Mouse (Mus musculus) midbrain, embryonic 11.5 days (tissue): ENCODE results near the gene Sbno2. TPM values are rescaled to one million over a fixed set of nuclear protein-coding genes. Genes with fewer than 3 reads are reported as not detected.

Experiments
- ATAC-seq: fragments of 200-750 bp; cut with Nextera tagmentation; 2 replicates; pipeline ENCODE4 v1.8.0; 2017; ENCODE audit warnings: moderate TSS enrichment, moderate library complexity; ENCODE audit not compliant: low FRiP score
- DNase-seq: peaks from one replicate; pipeline ENCODE4 v3.0.0; 2015; ENCODE audit warnings: low spot score; ENCODE audit errors: missing footprints
- H3K27ac ChIP-seq: fragments of 300-500 bp; sonication (generic); 2 replicates; pipeline ENCODE4 v1.5.1; 2014; ENCODE audit warnings: low read depth, low read length
- H3K27me3 ChIP-seq: fragments of 300-500 bp; sonication (generic); 2 replicates; pipeline ENCODE4 v1.6.1; 2014; ENCODE audit warnings: mild to moderate bottlenecking, low read length, moderate library complexity, mixed read lengths; ENCODE audit not compliant: control insufficient read depth, insufficient read depth
- H3K36me3 ChIP-seq: fragments of 300-500 bp; sonication (generic); 2 replicates; pipeline ENCODE4 v1.6.1; 2014; ENCODE audit warnings: mild to moderate bottlenecking, low read length, moderate library complexity, mixed read lengths; ENCODE audit not compliant: control insufficient read depth, insufficient read depth
- H3K4me1 ChIP-seq: fragments of 300-500 bp; sonication (generic); 2 replicates; pipeline ENCODE4 v1.6.1; 2014; ENCODE audit warnings: low read length; ENCODE audit not compliant: control insufficient read depth, insufficient read depth
- H3K4me2 ChIP-seq: fragments of 300-500 bp; sonication (generic); 2 replicates; pipeline ENCODE4 v1.6.1; 2014; ENCODE audit warnings: mild to moderate bottlenecking, moderate library complexity
- H3K4me3 ChIP-seq: fragments of 300-500 bp; sonication (generic); 2 replicates; pipeline ENCODE4 v1.5.1; 2014; ENCODE audit warnings: low read depth, low read length
- H3K9ac ChIP-seq: fragments of 300-500 bp; sonication (generic); 2 replicates; pipeline ENCODE4 v1.6.1; 2014; ENCODE audit warnings: low read length
- H3K9me3 ChIP-seq: fragments of 300-500 bp; sonication (generic); 2 replicates; pipeline ENCODE4 v1.6.1; 2016; ENCODE audit warnings: low read length; ENCODE audit not compliant: control insufficient read depth
- WGBS: fragments of 180-500 bp; shearing (Covaris S2); extraction: QIAGEN DNeasy Blood & Tissue Kit; methylation state at CpG from one replicate; pipeline ENCODE4 v1.1.7; 2014; 5-methylcytosine and 5-hydroxymethylcytosine counted together
- polyA plus RNA-seq: library from polyadenylated mRNA; unstranded; fragments of >200 nt; fragmentation: Nextera tagmentation; extraction: Ambion mirVana; gene quantifications from 2 replicates; pipeline ENCODE4 v1.2.1, GENCODE M21; 2014

Sbno2 gene
- polyA plus RNA-seq, 1 experiment from 2014 or later = 7.0 TPM

DNA sequence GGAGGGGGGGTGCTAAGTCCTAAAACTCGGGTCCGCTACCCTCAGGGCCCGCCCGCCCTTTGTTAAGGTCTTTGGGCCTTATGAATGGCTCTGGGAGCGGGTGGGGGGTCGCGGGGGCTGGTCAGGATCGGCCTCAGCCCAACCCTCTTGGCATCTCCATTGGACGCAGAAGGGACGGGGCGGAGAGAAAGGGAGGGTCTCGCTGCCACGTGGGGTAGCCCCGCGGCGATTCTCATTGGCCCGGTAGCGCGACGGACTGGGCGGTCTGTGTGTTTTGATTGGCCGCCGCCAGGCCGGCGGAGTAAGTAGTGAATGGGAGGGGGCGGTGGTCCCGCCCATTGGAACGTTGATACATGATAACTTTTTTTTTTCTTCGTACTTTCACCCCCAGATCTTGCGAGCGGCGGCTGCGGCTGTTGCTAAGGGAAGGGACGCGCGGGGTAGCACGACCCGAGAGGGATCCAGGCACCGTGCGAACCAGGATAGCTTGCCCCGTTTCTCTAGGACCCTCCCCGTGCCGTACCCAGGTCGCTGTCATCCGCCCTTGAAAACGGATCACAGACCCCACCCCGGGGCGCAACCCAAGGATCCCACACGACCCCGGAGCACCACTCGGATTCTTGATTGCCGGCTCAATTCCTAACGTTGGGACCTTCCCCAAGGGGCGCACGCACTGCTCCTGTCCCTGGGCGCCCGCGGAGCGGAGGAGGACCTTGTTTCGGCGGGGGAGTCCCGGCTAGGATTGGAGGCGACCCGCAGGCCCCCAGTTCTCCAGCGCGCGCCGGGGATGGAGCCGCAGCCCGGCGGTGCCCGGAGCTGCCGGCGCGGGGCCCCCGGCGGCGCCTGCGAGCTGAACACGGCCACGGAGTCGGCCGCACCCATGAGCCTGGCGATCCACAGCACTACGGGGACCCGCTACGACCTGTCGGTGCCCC lies 44.2 kb upstream of the Sbno2 start:
- H3K4me3 ChIP-seq = peak overlapping the region; percentile 99
- DNase-seq (no peak), ATAC-seq (peak; percentile 83)
- peaks cover 39% of the 10 kb centered on the region for H3K4me1 ChIP-seq
- no peaks in the 10 kb centered on the region for H3K27me3 ChIP-seq
- peak overlapping the region; percentile 99 for H3K4me2 ChIP-seq
- WGBS = 1% methylated on average over 88 of the region's 88 CpGs
- H3K9me3 ChIP-seq = no peaks in the 10 kb centered on the region
- peaks cover 30% of the 10 kb centered on the region for H3K36me3 ChIP-seq
- peak overlapping the region; percentile 99 for H3K27ac ChIP-seq
- peak overlapping the region; percentile 100 for H3K9ac ChIP-seq

DNA sequence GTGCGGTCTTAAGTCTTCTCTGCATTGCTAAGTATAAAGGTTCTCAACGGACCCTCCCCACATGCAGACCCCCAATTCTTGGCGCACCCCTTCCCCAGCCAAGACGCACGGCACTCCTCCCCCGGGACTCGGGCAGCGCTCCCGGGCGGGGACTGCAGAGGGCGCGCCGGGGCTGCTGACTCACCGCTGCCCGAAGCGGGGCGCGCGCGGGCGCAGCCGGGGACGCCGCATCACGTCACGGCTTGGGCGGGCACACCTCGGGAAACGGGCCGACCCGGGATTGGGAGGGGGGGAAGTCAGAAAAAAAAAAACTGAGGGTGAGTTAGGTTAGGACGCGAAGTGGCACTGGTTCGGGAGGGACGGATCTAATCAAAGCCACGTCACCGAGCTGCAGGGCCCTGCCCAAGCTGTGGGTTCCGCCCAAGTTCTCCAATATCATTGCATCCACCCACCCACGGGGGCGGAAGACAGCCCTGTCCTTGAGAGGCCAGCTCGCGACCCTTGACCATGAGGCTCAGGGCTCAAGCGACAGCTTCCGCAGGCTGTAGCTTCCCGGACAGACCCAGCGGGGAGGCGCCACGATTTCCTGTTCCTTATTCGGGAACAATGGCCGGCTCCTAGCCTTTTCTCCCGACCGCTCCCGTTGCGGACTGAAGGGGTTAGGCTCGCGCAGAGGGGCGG lies 43.4 kb upstream of the Sbno2 start:
- H3K27me3 ChIP-seq = no peaks in the 10 kb centered on the region
- H3K4me2 ChIP-seq = peak overlapping the region; percentile 74
- peaks cover 22% of the 10 kb centered on the region for H3K36me3 ChIP-seq
- WGBS = under 1% methylated on average over 47 of the region's 57 CpGs
- peak overlapping the region; percentile 97 for H3K27ac ChIP-seq
- peak overlapping the region; percentile 100 for H3K9ac ChIP-seq
- peak; percentile 48 for ATAC-seq
- H3K4me1 ChIP-seq = peaks cover 31% of the 10 kb centered on the region
- H3K9me3 ChIP-seq = no peaks in the 10 kb centered on the region
- peak; percentile 99 for DNase-seq
- H3K4me3 ChIP-seq = peak overlapping the region; percentile 99

DNA sequence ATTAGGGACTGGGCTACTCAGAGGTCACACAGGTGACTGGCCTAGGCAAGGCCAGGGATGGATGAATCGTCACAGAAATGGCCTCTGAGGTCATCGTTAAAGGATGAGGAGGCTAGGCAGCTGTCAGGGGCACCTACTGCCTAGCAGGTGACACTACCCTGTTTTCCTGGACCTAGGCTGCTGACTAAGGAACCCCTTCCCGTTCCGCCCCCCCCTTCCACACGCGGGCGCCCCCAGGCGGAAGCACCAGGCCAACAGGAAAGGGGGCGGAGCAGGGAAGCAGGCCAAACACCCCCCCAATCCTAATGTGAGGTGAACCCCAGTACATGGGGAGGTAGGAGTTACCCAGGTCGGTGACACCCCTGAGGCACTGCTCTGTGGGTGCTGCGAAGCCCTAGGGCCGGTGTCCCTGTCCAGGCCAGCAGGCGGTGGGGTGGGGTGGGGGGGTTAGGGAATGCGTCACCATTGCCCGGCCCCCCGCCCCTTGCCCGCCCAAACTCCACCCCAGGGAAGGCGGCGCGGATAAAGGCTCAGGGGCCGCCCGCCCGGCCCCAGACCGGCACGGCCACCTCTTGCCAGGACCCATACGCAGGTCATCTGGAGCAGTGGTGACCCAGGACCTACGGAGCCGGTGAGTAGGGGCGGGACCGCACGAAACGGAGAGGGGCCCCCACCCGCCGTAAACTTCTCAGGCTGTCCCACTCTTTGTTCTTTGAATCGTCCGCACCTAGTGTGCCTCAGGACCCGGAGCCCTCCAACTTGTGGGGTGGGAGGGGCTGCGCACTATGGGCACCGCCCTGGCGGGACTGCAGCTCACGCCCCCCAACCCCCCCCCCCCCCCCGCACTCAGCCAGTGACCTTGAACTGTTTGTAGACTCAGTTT lies 42.6 kb upstream of the Sbno2 start, which contains the start of gene Midn:
TSS of gene Midn (plus strand) at position 554 of the 883 bp plus-strand sequence.
- peak within 1 kb of the TSS; percentile 74 for H3K4me2 ChIP-seq
- peaks cover 24% of the 10 kb centered on the region for H3K4me1 ChIP-seq
- peak; percentile 96 for DNase-seq
- peak; percentile 36 for ATAC-seq
- no peaks in the 10 kb centered on the region for H3K27me3 ChIP-seq
- WGBS = 3% methylated on average over 39 of the region's 42 CpGs
- peak within 1 kb of the TSS; percentile 99 for H3K4me3 ChIP-seq
- H3K9me3 ChIP-seq = no peaks in the 10 kb centered on the region
- H3K27ac ChIP-seq = peak within 1 kb of the TSS; percentile 97
- peaks cover 16% of the 10 kb centered on the region for H3K36me3 ChIP-seq
- peak within 1 kb of the TSS; percentile 100 for H3K9ac ChIP-seq

DNA sequence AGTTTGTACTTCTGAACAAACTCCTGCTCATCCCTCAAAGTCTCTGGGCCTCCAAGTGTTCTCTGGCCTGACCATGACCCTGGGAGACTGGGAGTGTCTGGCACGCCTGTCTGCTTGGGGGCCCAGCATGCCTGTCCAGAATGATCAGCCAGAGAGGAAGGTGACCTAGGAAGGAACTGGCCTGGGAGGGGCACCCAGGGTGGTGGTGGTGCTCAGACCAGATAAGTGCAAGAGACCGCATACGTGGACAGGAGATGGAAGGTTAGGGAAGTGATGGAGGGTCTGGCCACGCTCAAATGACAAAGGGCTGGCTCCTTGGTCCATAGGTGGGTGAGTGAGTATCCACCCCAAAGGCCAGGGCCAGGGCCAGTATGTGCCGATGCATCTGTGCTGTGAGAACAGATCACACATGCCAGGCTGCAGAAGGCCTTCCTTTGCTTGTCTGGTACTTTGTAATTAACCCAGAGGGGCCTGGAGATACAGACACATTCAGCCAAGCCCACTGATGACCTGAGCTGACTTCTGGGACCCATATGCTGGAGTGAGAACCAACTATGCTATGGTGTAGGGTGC lies 41.9 kb upstream of the Sbno2 start:
- H3K36me3 ChIP-seq = peaks cover 9% of the 10 kb centered on the region
- ATAC-seq (no peak), DNase-seq (no peak)
- no peaks in the 10 kb centered on the region for H3K27me3 ChIP-seq
- no peaks in the 10 kb centered on the region for H3K9me3 ChIP-seq
- peaks cover 21% of the 10 kb centered on the region for H3K4me1 ChIP-seq
- no peak overlapping the region; the same call in 1 of the 2 replicates for H3K9ac ChIP-seq
- peak overlapping the region; percentile 99; the same call in 1 of the 2 replicates for H3K4me3 ChIP-seq
- 69% methylated on average over 5 of the region's 5 CpGs for WGBS
- peak overlapping the region; percentile 97; the same call in 1 of the 2 replicates for H3K27ac ChIP-seq
- peak overlapping the region; percentile 74; the same call in 1 of the 2 replicates for H3K4me2 ChIP-seq

DNA sequence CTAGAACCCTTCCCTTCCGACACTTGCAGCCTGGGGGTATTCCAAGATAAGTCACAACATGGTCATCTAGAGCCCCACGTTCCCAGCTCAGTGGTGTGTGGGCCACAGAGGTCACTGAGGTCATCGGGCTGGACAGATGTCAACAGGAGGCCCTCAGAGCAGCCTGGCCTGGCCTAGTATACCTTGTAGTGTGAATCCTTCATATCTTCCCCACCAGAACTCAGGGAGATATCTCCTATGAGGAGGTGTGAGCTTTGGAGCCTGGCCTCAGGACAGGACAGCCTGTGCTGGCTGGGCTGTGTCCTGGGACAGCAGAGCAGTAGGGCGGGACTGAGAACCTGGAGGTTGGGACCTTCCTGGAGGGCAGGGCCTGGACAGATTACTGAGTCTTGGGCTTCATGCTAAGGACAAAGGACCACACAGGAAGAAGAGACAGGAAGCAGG lies 41.2 kb upstream of the Sbno2 start:
- H3K27me3 ChIP-seq = no peaks in the 10 kb centered on the region
- no peak overlapping the region for H3K4me3 ChIP-seq
- peaks cover 5% of the 10 kb centered on the region; the same call in 1 of the 2 replicates for H3K36me3 ChIP-seq
- no peak overlapping the region for H3K9ac ChIP-seq
- WGBS = 79% methylated on average over 4 of the region's 4 CpGs
- ATAC-seq (no peak), DNase-seq (no peak)
- peaks cover 17% of the 10 kb centered on the region for H3K4me1 ChIP-seq
- no peak overlapping the region for H3K27ac ChIP-seq
- H3K9me3 ChIP-seq = no peaks in the 10 kb centered on the region
- H3K4me2 ChIP-seq = no peak overlapping the region

DNA sequence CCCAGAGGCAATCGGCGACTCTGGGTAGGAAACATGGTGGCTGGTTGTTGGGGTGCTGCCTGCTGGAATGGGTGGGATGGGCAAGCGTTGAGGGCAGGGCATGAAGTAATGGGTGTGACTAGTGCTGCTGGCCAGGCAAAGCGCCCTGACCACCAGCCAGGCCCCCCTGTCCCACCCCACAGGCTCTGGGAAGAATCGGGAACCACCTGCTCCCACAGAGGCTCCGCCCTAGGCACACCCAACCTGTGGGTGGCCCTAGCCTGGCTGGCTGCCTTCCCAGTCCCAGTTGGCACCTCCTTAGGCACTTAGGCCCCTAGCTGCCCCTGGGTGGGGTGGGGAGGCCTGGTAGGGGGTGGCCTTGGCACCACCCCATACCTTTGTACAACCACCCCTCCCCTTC lies 40.5 kb upstream of the Sbno2 start:
- Histone ChIP-seq H3K4me2 (no peak overlapping the region), H3K4me3 (no peak overlapping the region; the same call in 1 of the 2 replicates), H3K36me3 (0 out of 2 replicates have a peak, but pooled peaks cover 2% of the 10 kb centered on the region), H3K27me3 (no peaks in the 10 kb centered on the region), H3K9me3 (no peaks in the 10 kb centered on the region), H3K9ac (no peak overlapping the region), H3K4me1 (peaks cover 17% of the 10 kb centered on the region), H3K27ac (no peak overlapping the region)
- no peak for DNase-seq
- 94% methylated on average over 6 of the region's 6 CpGs for WGBS
- no peak for ATAC-seq

DNA sequence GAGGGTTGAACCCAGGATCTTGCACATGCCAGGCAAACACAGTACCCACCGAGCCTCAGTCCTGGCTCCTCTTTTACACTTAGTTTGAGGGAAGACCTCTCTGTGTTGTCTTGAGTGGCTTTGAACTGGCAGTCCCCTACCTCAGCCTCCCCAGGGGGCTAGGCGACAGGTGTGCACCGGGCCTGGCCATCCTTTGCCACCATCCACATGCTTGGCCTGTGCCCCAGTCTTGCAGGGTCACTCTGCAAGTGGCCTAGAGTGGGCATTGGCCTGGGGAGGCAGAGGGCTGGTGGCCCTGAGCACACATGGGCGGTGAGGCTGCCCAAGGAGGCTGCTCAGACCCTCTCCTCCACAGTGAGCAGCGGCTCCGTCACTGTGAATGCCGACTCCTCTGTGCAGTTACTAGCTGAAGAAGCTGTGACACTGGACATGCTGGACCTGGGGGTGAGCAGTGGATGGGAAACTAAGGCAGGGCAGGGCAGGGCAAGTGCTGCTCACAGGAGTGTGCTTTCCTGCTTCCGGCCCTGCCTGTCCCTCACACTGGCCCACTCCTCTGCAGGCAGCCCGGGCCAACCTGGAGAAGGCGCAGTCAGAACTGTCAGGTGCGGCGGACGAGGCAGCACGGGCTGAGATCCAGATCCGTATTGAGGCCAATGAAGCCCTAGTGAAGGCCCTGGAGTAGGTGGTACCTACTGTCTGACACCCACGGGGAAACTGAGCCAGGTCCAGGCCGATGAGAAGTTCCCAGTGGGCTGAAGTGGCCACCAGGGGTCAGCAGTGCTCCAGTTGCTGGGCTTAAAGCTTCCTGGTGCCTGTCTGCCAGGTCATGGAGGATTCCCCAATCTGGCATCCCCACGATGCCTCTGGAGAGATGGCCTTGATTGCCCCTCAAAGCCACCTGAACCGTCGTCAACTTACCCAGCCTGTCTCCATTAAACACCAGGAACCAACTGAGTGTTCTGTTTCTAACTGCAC lies 39.8 kb upstream of the Sbno2 start:
- Histone ChIP-seq H3K27ac (no peak overlapping the region), H3K9ac (no peak overlapping the region), H3K9me3 (no peaks in the 10 kb centered on the region), H3K4me3 (no peak overlapping the region), H3K4me1 (peaks cover 17% of the 10 kb centered on the region), H3K27me3 (no peaks in the 10 kb centered on the region), H3K4me2 (no peak overlapping the region), H3K36me3 (0 out of 2 replicates have a peak, but pooled peaks cover 2% of the 10 kb centered on the region)
- 75% methylated on average over 20 of the region's 20 CpGs for WGBS
- DNase-seq (peak; percentile 98), ATAC-seq (no peak)
